Mouse (Mus musculus): Measurements from ENCODE around the gene C1qtnf6. TPM values are rescaled to one million over a fixed set of nuclear protein-coding genes. Genes with fewer than 3 reads are reported as not detected.

C1qtnf6 gene
- polyA plus RNA-seq, 1 experiment from 2014 or later = 16.9 TPM

- CTCF ChIA-PET = interaction anchor here (1.5 kb wide), 1 partner anchor 11 kb away, joined by 3 read pairs; no protein-coding TSS in a partner anchor
Measured at GRCm38 (mm10) chr15:78544041-78544440, 12.8 kb upstream of the C1qtnf6 start.

GRCm38 (mm10) chr15:78542767-78543303, 11.6 kb upstream of the C1qtnf6 start:
- ATAC-seq (no peak), DNase-seq (ENCODE audit: low read depth, low spot score) (no peak)
- POLR2A ChIA-PET = no interaction called here
- TF ChIP-seq CTCF (IDR thresholded peaks at IDR 0.05) = no peak
- H3K27me3 ChIP-seq = peaks cover 15% of the 10 kb centered on the region
- in situ Hi-C loops (cut with MboI; ENCODE audit: low pct_unique_long_range_greater_than_20kb) = no loop called here
- CTCF ChIA-PET = interaction anchor here (1.5 kb wide), 1 partner anchor 10 kb away, joined by 3 read pairs; no protein-coding TSS in a partner anchor

More at GRCm38 (mm10) chr15:78544041-78544440, 12.8 kb upstream of the C1qtnf6 start:
- DNase-seq (ENCODE audit: low read depth, low spot score) (no peak), ATAC-seq (no peak)
- no peak for TF ChIP-seq CTCF (IDR thresholded peaks at IDR 0.05)
- peaks cover 15% of the 10 kb centered on the region for H3K27me3 ChIP-seq
- in situ Hi-C loops (cut with MboI; ENCODE audit: low pct_unique_long_range_greater_than_20kb) = no loop called here
- POLR2A ChIA-PET = no interaction called here

GRCm38 (mm10) chr15:78542098-78542766, 11.0 kb upstream of the C1qtnf6 start:
- no peak for DNase-seq (ENCODE audit: low read depth, low spot score)
- ChIA-PET CTCF (interaction anchor here (0.8 kb wide), 1 partner anchor 10 kb away, joined by 5 read pairs; no protein-coding TSS in a partner anchor), POLR2A (no interaction called here)
- in situ Hi-C loops (cut with MboI; ENCODE audit: low pct_unique_long_range_greater_than_20kb) = no loop called here
- no peak for ATAC-seq
- peaks cover 15% of the 10 kb centered on the region for H3K27me3 ChIP-seq
- no peak for TF ChIP-seq CTCF (IDR thresholded peaks at IDR 0.05)

- CTCF ChIA-PET = interaction anchor here (0.8 kb wide), 1 partner anchor 9 kb away, joined by 5 read pairs; no protein-coding TSS in a partner anchor
- DNase-seq (ENCODE audit: low read depth, low spot score) = no peak
- no peak for ATAC-seq
Measured at GRCm38 (mm10) chr15:78541606-78542005, 10.4 kb upstream of the C1qtnf6 start.

GRCm38 (mm10) chr15:78541036-78541435, 9.8 kb upstream of the C1qtnf6 start:
- in situ Hi-C loops (cut with MboI; ENCODE audit: low pct_unique_long_range_greater_than_20kb) = no loop called here
- ATAC-seq (no peak), DNase-seq (ENCODE audit: low read depth, low spot score) (no peak)
- peaks cover 15% of the 10 kb centered on the region for H3K27me3 ChIP-seq
- ChIA-PET POLR2A (no interaction called here), CTCF (no interaction called here)
- TF ChIP-seq CTCF (IDR thresholded peaks at IDR 0.05) = no peak

More at GRCm38 (mm10) chr15:78541606-78542005, 10.4 kb upstream of the C1qtnf6 start:
- POLR2A ChIA-PET = no interaction called here
- in situ Hi-C loops (cut with MboI; ENCODE audit: low pct_unique_long_range_greater_than_20kb) = no loop called here
- H3K27me3 ChIP-seq = peaks cover 15% of the 10 kb centered on the region
- no peak for TF ChIP-seq CTCF (IDR thresholded peaks at IDR 0.05)

GRCm38 (mm10) chr15:78535723-78536421, 4.7 kb upstream of the C1qtnf6 start:
- DNase-seq (ENCODE audit: low read depth, low spot score) = no peak
- TF ChIP-seq CTCF (IDR thresholded peaks at IDR 0.05) = no peak
- in situ Hi-C loops (cut with MboI; ENCODE audit: low pct_unique_long_range_greater_than_20kb) = no loop called here
- ChIA-PET CTCF (interaction anchor here (0.9 kb wide), 1 partner anchor 46 kb away, joined by 3 read pairs; no protein-coding TSS in a partner anchor), POLR2A (no interaction called here)
- ATAC-seq = no peak
- peaks cover 8% of the 10 kb centered on the region for H3K27me3 ChIP-seq

- CTCF ChIA-PET = interaction anchor here (1.0 to 2.7 kb wide), 5 partner anchors 9 to 91 kb away, joined by 3 to 21 read pairs (median 4); partner anchors contain the start of gene Sstr3
- TF ChIP-seq CTCF (IDR thresholded peaks at IDR 0.05) = no peak
- DNase-seq (ENCODE audit: low read depth, low spot score) = no peak
- in situ Hi-C loops (cut with MboI; ENCODE audit: low pct_unique_long_range_greater_than_20kb) = loop anchor here (5.0 kb wide), 2 partner anchors 86 to 351 kb away; no protein-coding TSS in a partner anchor
- POLR2A ChIA-PET = interaction anchor here (1.2 to 1.4 kb wide), 3 partner anchors 86 to 96 kb away, joined by 3 to 5 read pairs (median 4); no protein-coding TSS in a partner anchor
- ATAC-seq = no peak
- H3K27me3 ChIP-seq = no peaks in the 10 kb centered on the region
Measured at GRCm38 (mm10) chr15:78533346-78533835, 2.2 kb upstream of the C1qtnf6 start.

GRCm38 (mm10) chr15:78532566-78533345, 1.5 kb upstream of the C1qtnf6 start:
- DNase-seq (ENCODE audit: low read depth, low spot score) = no peak
- ATAC-seq = no peak
- no peak for TF ChIP-seq CTCF (IDR thresholded peaks at IDR 0.05)
- in situ Hi-C loops (cut with MboI; ENCODE audit: low pct_unique_long_range_greater_than_20kb) = loop anchor here (5.0 kb wide), 2 partner anchors 85 to 350 kb away; no protein-coding TSS in a partner anchor
- ChIA-PET CTCF (interaction anchor here (0.7 to 2.7 kb wide), 13 partner anchors 9 to 112 kb away, joined by 3 to 21 read pairs (median 4); partner anchors contain the start of gene Sstr3), POLR2A (interaction anchor here (1.2 to 1.4 kb wide), 3 partner anchors 85 to 95 kb away, joined by 3 to 5 read pairs (median 4); no protein-coding TSS in a partner anchor)
- no peaks in the 10 kb centered on the region for H3K27me3 ChIP-seq

- DNase-seq (ENCODE audit: low read depth, low spot score) (peak; percentile 96), ATAC-seq (peak; percentile 76)
- H3K27me3 ChIP-seq = no peaks in the 10 kb centered on the region
- CTCF ChIA-PET = interaction anchor here (0.7 to 2.7 kb wide), 13 partner anchors 10 to 111 kb away, joined by 3 to 21 read pairs (median 4); partner anchors contain the start of gene Sstr3
- POLR2A ChIA-PET = interaction anchor here (0.5 to 1.4 kb wide), 2 partner anchors 89 to 1868 kb away, joined by 3 to 5 read pairs; no protein-coding TSS in a partner anchor
- in situ Hi-C loops (cut with MboI; ENCODE audit: low pct_unique_long_range_greater_than_20kb) = loop anchor here (5.0 kb wide), 2 partner anchors 85 to 350 kb away; no protein-coding TSS in a partner anchor
- TF ChIP-seq CTCF (IDR thresholded peaks at IDR 0.05) = no peak
Measured at GRCm38 (mm10) chr15:78531901-78532469, 769 bp upstream of the C1qtnf6 start.

Data from Patski (cell line).